Mouse (Mus musculus): ENCODE results near the gene Fancc. TPM values are rescaled to one million over a fixed set of nuclear protein-coding genes. Genes with fewer than 3 reads are reported as not detected.
A peak's percentile ranks its signal among the peaks of the same experiment; 100 is the strongest.

The Fancc gene
- polyA plus RNA-seq, 1 experiment from 2014 or later = 9.3 TPM

DNA sequence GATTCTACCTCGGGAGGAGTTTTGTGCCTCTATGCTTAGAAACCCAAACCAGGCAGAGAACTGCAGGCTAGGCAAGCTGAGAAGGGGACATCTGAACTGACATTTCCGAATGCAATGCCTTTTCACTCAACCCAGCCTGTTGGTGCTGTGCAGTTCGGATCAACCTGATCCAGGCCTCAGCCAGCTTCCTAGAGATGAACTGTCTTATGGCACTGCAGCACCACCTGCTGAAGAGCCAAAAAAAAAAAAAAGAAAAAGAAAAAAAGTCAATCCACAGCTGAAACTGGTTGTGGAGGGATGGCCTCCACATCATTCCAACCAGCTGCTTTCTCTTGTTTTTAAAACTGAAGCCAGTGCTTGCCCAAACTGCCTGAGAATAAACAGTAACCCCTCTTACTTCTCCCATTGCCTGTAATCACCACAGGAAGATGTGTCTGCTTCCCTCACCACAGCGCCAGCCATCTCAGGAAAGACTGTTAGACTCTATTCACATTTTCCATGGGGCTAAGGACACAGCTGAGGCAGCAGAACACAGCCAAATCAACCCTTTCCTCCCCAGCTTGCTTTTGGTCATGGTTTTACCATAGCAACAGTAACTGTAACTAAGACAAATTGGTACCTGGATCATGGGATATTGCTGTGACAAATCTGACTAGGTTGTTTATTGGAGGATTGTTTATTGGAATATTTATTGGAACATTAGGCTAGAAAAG, 85.6 kb downstream of the Fancc start:
- Histone ChIP-seq H3K9ac (ENCODE audit: low read length) (no peak overlapping the region), H3K27ac (replicated peaks) (no peak overlapping the region), H3K27me3 (ENCODE audit: control insufficient read depth, insufficient read depth, low read length) (no peaks in the 10 kb centered on the region), H3K9me3 (ENCODE audit: control insufficient read depth, low read length) (no peaks in the 10 kb centered on the region), H3K36me3 (ENCODE audit: control insufficient read depth, insufficient read depth, low read length) (no peaks in the 10 kb centered on the region), H3K4me2 (replicated peaks; ENCODE audit: low read depth) (no peak overlapping the region), H3K4me3 (ENCODE audit: low read depth, low read length) (no peak overlapping the region), H3K4me1 (replicated peaks; ENCODE audit: control insufficient read depth, insufficient read depth) (no peaks in the 10 kb centered on the region)
- DNase-seq (ENCODE audit: low spot score) (no peak), ATAC-seq (ENCODE audit: low FRiP score, low TSS enrichment) (no peak)
- TF ChIP-seq CTCF (IDR thresholded peaks at IDR 0.05; ENCODE audit: low read depth) (0 out of 2 replicates have a peak, but pooled peaks have one; percentile 7), EP300 (optimal IDR thresholded peaks at IDR 0.05) (no peak)
- 39% methylated on average over 4 of the region's 4 CpGs for WGBS

DNA sequence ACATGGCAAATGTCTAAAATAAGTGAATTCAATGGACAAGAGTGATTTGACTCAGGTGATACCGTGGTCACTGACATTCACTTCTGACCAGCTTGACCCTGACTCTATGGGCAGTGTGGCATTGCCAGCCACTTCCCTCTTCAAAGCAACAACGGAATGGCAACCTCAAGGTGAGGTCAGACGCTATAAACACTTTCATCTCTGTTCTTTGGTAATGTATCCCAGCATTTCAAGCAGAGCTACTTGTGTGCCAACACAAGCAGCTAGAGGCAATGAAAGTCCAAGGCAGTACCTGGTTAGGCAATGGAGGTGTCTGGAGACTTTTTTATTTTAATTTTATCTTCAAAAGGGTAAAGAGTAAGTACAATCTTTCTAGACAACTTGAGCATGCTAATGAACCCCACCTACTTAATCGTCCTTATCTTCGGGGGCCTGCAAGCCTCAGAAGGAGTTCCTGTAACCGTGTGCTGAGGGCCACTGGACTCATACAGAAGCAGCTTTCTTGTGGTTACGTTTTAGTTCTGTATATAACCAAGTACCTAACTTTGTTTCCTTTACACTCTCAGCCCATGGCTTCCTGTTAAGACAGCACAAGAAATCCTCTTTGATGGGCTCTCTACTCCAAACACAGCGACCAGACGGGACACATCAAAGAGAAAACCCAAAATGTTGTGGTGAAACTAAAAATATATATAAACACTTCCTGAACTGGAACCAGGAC, 86.3 kb downstream of the Fancc start:
- TF ChIP-seq CTCF (IDR thresholded peaks at IDR 0.05; ENCODE audit: low read depth) (no peak), EP300 (optimal IDR thresholded peaks at IDR 0.05) (no peak)
- H3K27ac ChIP-seq (replicated peaks) = no peak overlapping the region
- WGBS = 57% methylated on average over 9 of the region's 9 CpGs
- H3K9me3 ChIP-seq (ENCODE audit: control insufficient read depth, low read length) = no peaks in the 10 kb centered on the region
- H3K4me3 ChIP-seq (ENCODE audit: low read depth, low read length) = no peak overlapping the region
- no peak for DNase-seq (ENCODE audit: low spot score)
- no peaks in the 10 kb centered on the region for H3K36me3 ChIP-seq (ENCODE audit: control insufficient read depth, insufficient read depth, low read length)
- H3K27me3 ChIP-seq (ENCODE audit: control insufficient read depth, insufficient read depth, low read length) = no peaks in the 10 kb centered on the region
- H3K9ac ChIP-seq (ENCODE audit: low read length) = no peak overlapping the region
- no peak for ATAC-seq (ENCODE audit: low FRiP score, low TSS enrichment)
- no peaks in the 10 kb centered on the region for H3K4me1 ChIP-seq (replicated peaks; ENCODE audit: control insufficient read depth, insufficient read depth)
- H3K4me2 ChIP-seq (replicated peaks; ENCODE audit: low read depth) = no peak overlapping the region

DNA sequence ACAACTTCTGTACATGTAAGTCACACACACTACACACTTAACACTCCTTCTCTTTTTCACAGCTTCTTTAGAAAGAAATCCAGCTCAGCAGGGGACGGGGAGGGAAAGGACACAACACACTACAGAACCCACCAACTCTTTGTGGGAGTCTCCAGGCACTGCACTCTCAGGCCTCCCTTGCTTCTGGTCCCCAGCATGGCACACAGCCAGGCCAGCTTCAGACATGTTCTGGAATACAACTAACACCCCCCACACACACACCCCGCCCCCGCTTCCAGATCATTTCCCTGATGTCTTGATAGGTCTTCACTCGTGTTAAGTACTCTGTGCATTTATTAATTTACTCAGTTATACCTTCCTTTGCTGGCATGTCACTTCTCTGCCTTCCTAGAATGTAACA, 91.9 kb downstream of the Fancc start:
- H3K27ac ChIP-seq (replicated peaks) = no peak overlapping the region
- no peaks in the 10 kb centered on the region for H3K27me3 ChIP-seq (ENCODE audit: control insufficient read depth, insufficient read depth, low read length)
- TF ChIP-seq CTCF (IDR thresholded peaks at IDR 0.05; ENCODE audit: low read depth) (no peak), EP300 (optimal IDR thresholded peaks at IDR 0.05) (no peak)
- no peak overlapping the region for H3K4me2 ChIP-seq (replicated peaks; ENCODE audit: low read depth)
- no peak overlapping the region for H3K9ac ChIP-seq (ENCODE audit: low read length)
- no peak overlapping the region for H3K4me3 ChIP-seq (ENCODE audit: low read depth, low read length)
- ATAC-seq (ENCODE audit: low FRiP score, low TSS enrichment) (no peak), DNase-seq (ENCODE audit: low spot score) (no peak)
- no peaks in the 10 kb centered on the region for H3K4me1 ChIP-seq (replicated peaks; ENCODE audit: control insufficient read depth, insufficient read depth)
- H3K36me3 ChIP-seq (ENCODE audit: control insufficient read depth, insufficient read depth, low read length) = no peaks in the 10 kb centered on the region
- 76% methylated on average over 4 of the region's 4 CpGs for WGBS
- no peaks in the 10 kb centered on the region for H3K9me3 ChIP-seq (ENCODE audit: control insufficient read depth, low read length)

DNA sequence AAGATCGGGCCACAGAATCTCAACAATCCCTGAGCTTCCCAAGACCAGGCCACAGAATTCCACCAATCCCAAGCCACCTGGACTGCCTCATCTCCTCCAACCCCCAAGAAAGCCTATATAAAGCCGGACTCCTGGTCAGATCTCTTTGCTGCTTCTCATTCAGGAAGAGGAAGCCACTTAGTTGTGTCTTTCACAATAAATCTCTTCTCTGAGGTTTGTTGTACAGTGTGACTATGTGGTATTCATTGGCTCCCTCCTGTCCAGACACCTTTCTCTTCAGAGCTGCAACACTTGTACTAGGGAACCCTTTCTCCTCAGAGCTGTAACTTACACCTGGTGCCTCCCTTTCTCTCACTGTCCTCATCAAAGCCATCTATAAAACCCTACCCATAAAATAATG, 92.4 kb downstream of the Fancc start:
- Histone ChIP-seq H3K9ac (ENCODE audit: low read length) (no peak overlapping the region), H3K4me3 (ENCODE audit: low read depth, low read length) (no peak overlapping the region), H3K9me3 (ENCODE audit: control insufficient read depth, low read length) (no peaks in the 10 kb centered on the region), H3K36me3 (ENCODE audit: control insufficient read depth, insufficient read depth, low read length) (no peaks in the 10 kb centered on the region), H3K4me1 (replicated peaks; ENCODE audit: control insufficient read depth, insufficient read depth) (no peaks in the 10 kb centered on the region), H3K27me3 (ENCODE audit: control insufficient read depth, insufficient read depth, low read length) (no peaks in the 10 kb centered on the region), H3K4me2 (replicated peaks; ENCODE audit: low read depth) (no peak overlapping the region), H3K27ac (replicated peaks) (no peak overlapping the region)
- no peak for ATAC-seq (ENCODE audit: low FRiP score, low TSS enrichment)
- WGBS = 93% methylated on average over 2 of the region's 2 CpGs
- DNase-seq (ENCODE audit: low spot score) = no peak
- TF ChIP-seq EP300 (optimal IDR thresholded peaks at IDR 0.05) = no peak
- TF ChIP-seq CTCF (IDR thresholded peaks at IDR 0.05; ENCODE audit: low read depth) = no peak

DNA sequence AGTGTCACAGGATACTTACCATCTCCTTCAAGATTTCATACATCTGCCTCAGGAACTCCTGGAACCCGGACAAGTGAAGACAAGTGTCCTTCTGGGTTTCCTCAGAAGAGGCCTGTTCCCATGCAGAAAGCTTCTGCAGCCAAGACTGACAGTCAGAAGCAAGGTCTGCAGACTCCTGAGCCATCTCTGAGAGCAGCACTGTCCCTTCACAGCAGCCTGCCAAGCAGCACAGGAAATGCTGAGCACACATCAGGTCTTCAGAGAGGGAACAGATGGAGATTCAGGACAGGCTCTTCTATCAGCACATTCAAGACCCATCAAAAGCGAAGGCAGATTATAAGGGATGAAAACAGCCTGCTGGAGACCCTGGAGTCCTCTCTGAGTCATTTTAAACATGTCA, 94.3 kb downstream of the Fancc start:
- DNase-seq (ENCODE audit: low spot score) (no peak), ATAC-seq (ENCODE audit: low FRiP score, low TSS enrichment) (no peak)
- WGBS = 57% methylated on average over 2 of the region's 2 CpGs
- no peaks in the 10 kb centered on the region for H3K9me3 ChIP-seq (ENCODE audit: control insufficient read depth, low read length)
- H3K9ac ChIP-seq (ENCODE audit: low read length) = no peak overlapping the region
- H3K36me3 ChIP-seq (ENCODE audit: control insufficient read depth, insufficient read depth, low read length) = no peaks in the 10 kb centered on the region
- H3K4me3 ChIP-seq (ENCODE audit: low read depth, low read length) = no peak overlapping the region
- no peak overlapping the region for H3K27ac ChIP-seq (replicated peaks)
- no peaks in the 10 kb centered on the region for H3K27me3 ChIP-seq (ENCODE audit: control insufficient read depth, insufficient read depth, low read length)
- no peak for TF ChIP-seq EP300 (optimal IDR thresholded peaks at IDR 0.05)
- no peak for TF ChIP-seq CTCF (IDR thresholded peaks at IDR 0.05; ENCODE audit: low read depth)
- no peak overlapping the region for H3K4me2 ChIP-seq (replicated peaks; ENCODE audit: low read depth)
- H3K4me1 ChIP-seq (replicated peaks; ENCODE audit: control insufficient read depth, insufficient read depth) = no peaks in the 10 kb centered on the region

DNA sequence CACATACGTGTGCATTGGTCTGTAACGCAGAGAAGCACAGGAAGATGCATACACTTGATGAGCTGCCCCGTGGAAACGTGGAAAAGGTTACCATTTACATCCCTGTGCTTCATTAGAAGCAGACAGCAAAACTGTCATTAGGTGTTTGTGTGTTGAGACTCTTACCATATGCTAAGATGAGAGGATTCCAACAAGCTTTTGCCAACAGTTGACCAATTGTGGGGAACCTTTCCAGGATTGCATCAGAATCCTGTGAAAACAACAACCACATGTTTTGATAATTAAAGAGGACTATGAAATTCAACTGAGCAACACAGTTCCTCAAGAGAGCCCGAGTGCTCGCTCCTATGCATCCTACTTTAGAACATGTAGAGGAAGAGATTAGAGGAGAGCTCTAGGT, 97.0 kb downstream of the Fancc start:
- Histone ChIP-seq H3K27me3 (ENCODE audit: control insufficient read depth, insufficient read depth, low read length) (no peaks in the 10 kb centered on the region), H3K4me1 (replicated peaks; ENCODE audit: control insufficient read depth, insufficient read depth) (no peaks in the 10 kb centered on the region), H3K9me3 (ENCODE audit: control insufficient read depth, low read length) (no peaks in the 10 kb centered on the region), H3K27ac (replicated peaks) (no peak overlapping the region), H3K9ac (ENCODE audit: low read length) (no peak overlapping the region), H3K4me3 (ENCODE audit: low read depth, low read length) (no peak overlapping the region), H3K36me3 (ENCODE audit: control insufficient read depth, insufficient read depth, low read length) (no peaks in the 10 kb centered on the region), H3K4me2 (replicated peaks; ENCODE audit: low read depth) (no peak overlapping the region)
- DNase-seq (ENCODE audit: low spot score) = no peak
- WGBS = 82% methylated on average over 6 of the region's 6 CpGs
- TF ChIP-seq EP300 (optimal IDR thresholded peaks at IDR 0.05) = no peak
- TF ChIP-seq CTCF (IDR thresholded peaks at IDR 0.05; ENCODE audit: low read depth) = no peak
- no peak for ATAC-seq (ENCODE audit: low FRiP score, low TSS enrichment)

Data from stomach, postnatal 0 days (tissue).